Mouse (Mus musculus) mouse trophoblast stem cell (cell line): Measurements from ENCODE around the gene Alk.

Experiments used
- in situ Hi-C, 2 experiments: fragments of 300-500 bp; cut with MseI, MboI; formaldehyde crosslinking; loops; 2 replicates in 1 of 2; 3 replicates in 1 of 2; pipeline ENCODE4 v1.15.1; 2025

The Alk gene

GRCm38 (mm10) chr17:72401861-72402260 is 202.6 kb downstream of the Alk start:
- in situ Hi-C loops: no loop called here

- in situ Hi-C loops: no loop called here
These were observed 203.1 kb downstream of the Alk start for GRCm38 (mm10) chr17:72401349-72401748.

- in situ Hi-C loops: no loop called here
These were observed 204.9 kb downstream of the Alk start for GRCm38 (mm10) chr17:72399331-72400059.

GRCm38 (mm10) chr17:72395956-72396355 is 208.5 kb downstream of the Alk start:
- in situ Hi-C loops: no loop called here

- in situ Hi-C loops: no loop called here
These were observed 235.4 kb downstream of the Alk start for GRCm38 (mm10) chr17:72368991-72369390.

GRCm38 (mm10) chr17:72362811-72363496 is 241.5 kb downstream of the Alk start:
- in situ Hi-C loops: no loop called here

GRCm38 (mm10) chr17:72361961-72362360 is 242.5 kb downstream of the Alk start:
- in situ Hi-C loops: no loop called here

- in situ Hi-C loops: no loop called here
These were observed 247.6 kb downstream of the Alk start for GRCm38 (mm10) chr17:72356759-72357302.

GRCm38 (mm10) chr17:72339437-72339836 is 265.0 kb downstream of the Alk start:
- in situ Hi-C loops: no loop called here

- in situ Hi-C loops: no loop called here
These were observed 271.5 kb downstream of the Alk start for GRCm38 (mm10) chr17:72332909-72333308.

GRCm38 (mm10) chr17:72325941-72326340 is 278.5 kb downstream of the Alk start:
- in situ Hi-C loops: no loop called here

- in situ Hi-C loops: no loop called here
These were observed 284.9 kb downstream of the Alk start for GRCm38 (mm10) chr17:72319576-72319975.

GRCm38 (mm10) chr17:72299651-72300050 is 304.8 kb downstream of the Alk start:
- in situ Hi-C loops: no loop called here

- in situ Hi-C loops: no loop called here
These were observed 308.1 kb downstream of the Alk start for GRCm38 (mm10) chr17:72296349-72296748.

GRCm38 (mm10) chr17:72293267-72293580 is 311.2 kb downstream of the Alk start:
- in situ Hi-C loops: no loop called here

GRCm38 (mm10) chr17:72292444-72293266 is 311.8 kb downstream of the Alk start:
- in situ Hi-C loops: no loop called here

GRCm38 (mm10) chr17:72285961-72286360 is 318.5 kb downstream of the Alk start:
- in situ Hi-C loops: no loop called here

GRCm38 (mm10) chr17:72278296-72278695 is 326.1 kb downstream of the Alk start:
- in situ Hi-C loops: no loop called here

- in situ Hi-C loops: no loop called here
These were observed 327.6 kb downstream of the Alk start for GRCm38 (mm10) chr17:72276778-72277177.

GRCm38 (mm10) chr17:72275391-72275904 is 329.0 kb downstream of the Alk start:
- in situ Hi-C loops: no loop called here

GRCm38 (mm10) chr17:72274205-72274604 is 330.2 kb downstream of the Alk start:
- in situ Hi-C loops: no loop called here

- in situ Hi-C loops: no loop called here
These were observed 332.8 kb downstream of the Alk start for GRCm38 (mm10) chr17:72271640-72272039.
